Mouse (Mus musculus): ENCODE measurements around the gene Ube2v1.

DNA sequence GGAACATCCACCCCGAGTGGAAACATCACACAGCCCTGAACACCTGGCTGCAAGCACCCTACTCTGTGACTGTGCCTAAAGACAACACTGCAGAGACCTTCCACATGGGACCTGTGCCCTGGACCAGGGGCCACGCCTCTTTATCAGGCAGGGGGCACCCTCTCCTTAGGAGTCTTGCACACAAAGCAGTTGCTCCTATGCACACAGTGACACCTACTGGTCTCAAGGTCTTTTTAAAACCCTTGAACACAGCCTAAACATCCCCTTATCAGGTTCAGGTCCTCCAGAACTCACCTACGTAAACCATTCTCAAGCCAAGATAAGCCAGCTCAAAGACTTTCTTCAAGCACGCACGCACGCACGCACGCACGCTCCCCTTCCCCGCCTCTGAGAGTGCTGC lies 20.6 kb downstream of the Ube2v1 start:
- no peak for TF ChIP-seq GATA1 (IDR thresholded peaks at IDR 0.05; ENCODE audit: borderline replicate concordance, low read length)
- no peak for TF ChIP-seq FLI1 (IDR thresholded peaks at IDR 0.05; ENCODE audit: low read length)

Data from megakaryocyte, embryonic 14.5 days (primary cell).